Mouse (Mus musculus): Measurements from ENCODE around the gene Nr4a3.

The Nr4a3 gene

GRCm38 (mm10) chr4:48108591-48108990 is 63.6 kb downstream of the Nr4a3 start:
- no peak for DNase-seq (ENCODE audit: inconsistent ontology term)

GRCm38 (mm10) chr4:48110331-48110730 is 65.4 kb downstream of the Nr4a3 start:
- DNase-seq (ENCODE audit: inconsistent ontology term): no peak

GRCm38 (mm10) chr4:48116191-48116590 is 71.2 kb downstream of the Nr4a3 start:
- DNase-seq (ENCODE audit: inconsistent ontology term): no peak

- DNase-seq (ENCODE audit: inconsistent ontology term): no peak
Observed at GRCm38 (mm10) chr4:48124416-48124772, 79.4 kb downstream of the Nr4a3 start.

- DNase-seq (ENCODE audit: inconsistent ontology term): peak; percentile 96
Observed at GRCm38 (mm10) chr4:48124773-48125469, 80.0 kb downstream of the Nr4a3 start, which contains the start of gene Stx17. Gene Stx17, plus strand, starts transcription at chr4:48124915.

GRCm38 (mm10) chr4:48130314-48130713 is 85.4 kb downstream of the Nr4a3 start:
- no peak for DNase-seq (ENCODE audit: inconsistent ontology term)

- no peak for DNase-seq (ENCODE audit: inconsistent ontology term)
Observed at GRCm38 (mm10) chr4:48131606-48132005, 86.7 kb downstream of the Nr4a3 start.

- DNase-seq (ENCODE audit: inconsistent ontology term): no peak
Observed at GRCm38 (mm10) chr4:48132721-48133120, 87.8 kb downstream of the Nr4a3 start.

All from Muller cell, postnatal 12 days (primary cell).